ENCODE assay signal across 8 mouse cellular contexts in genomic region chr17:83128843-83129544, GRCm38 (mm10).
A peak's percentile ranks its signal among the peaks of the same experiment; 100 is the strongest.
DNase-seq lines count a peak whose midpoint lies in the region; ATAC-seq and TF ChIP-seq lines count a peak whose summit lies in the region.

No protein-coding gene starts in this region.

- no peak for TF ChIP-seq CTCF in kidney, adult 2 months (conservative IDR thresholded peaks at IDR 0.05; ENCODE audit: insufficient read depth, insufficient read length, low read depth, low read length)
- no peak for TF ChIP-seq CTCF in hindbrain, postnatal 0 days (IDR thresholded peaks at IDR 0.05; ENCODE audit: low read depth)
- TF ChIP-seq CTCF in midbrain, postnatal 0 days (IDR thresholded peaks at IDR 0.05), result no peak

- no peak for TF ChIP-seq POLR2A in kidney, adult 2 months (IDR thresholded peaks at IDR 0.05; ENCODE audit: low read depth, low read length)

- H3K9ac ChIP-seq in hindbrain, postnatal 0 days (replicated peaks; ENCODE audit: low read length), result no peak overlapping the region
- no peak overlapping the region for H3K9ac ChIP-seq in midbrain, postnatal 0 days (replicated peaks; ENCODE audit: low read length, poor library complexity, severe bottlenecking)

- no peaks in the 10 kb centered on the region for H3K27me3 ChIP-seq in kidney, adult 2 months (replicated peaks; ENCODE audit: control insufficient read depth, insufficient read depth, low read length)
- no peaks in the 10 kb centered on the region for H3K27me3 ChIP-seq in hindbrain, postnatal 0 days (ENCODE audit: insufficient read depth, low read length)
- H3K27me3 ChIP-seq in midbrain, postnatal 0 days (ENCODE audit: insufficient read depth, low read length), result no peaks in the 10 kb centered on the region

- 60% methylated on average over 14 of the region's 14 CpGs for WGBS in kidney, adult 2 months
- WGBS in hindbrain, postnatal 0 days, result 29% methylated on average over 14 of the region's 14 CpGs
- WGBS in midbrain, postnatal 0 days, result 39% methylated on average over 14 of the region's 14 CpGs

- no peak overlapping the region for H3K27ac ChIP-seq in kidney, adult 2 months (ENCODE audit: insufficient read depth, low read depth, low read length)
- H3K27ac ChIP-seq in hindbrain, postnatal 0 days, result peak overlapping the region; percentile 45
- H3K27ac ChIP-seq in midbrain, postnatal 0 days (ENCODE audit: low read depth, low read length), result no peak overlapping the region

- peak overlapping the region; percentile 29; the same call in 1 of the 2 replicates for H3K4me2 ChIP-seq in hindbrain, postnatal 0 days (ENCODE audit: low read depth, low read length)
- H3K4me2 ChIP-seq in midbrain, postnatal 0 days (ENCODE audit: low read depth, low read length, poor library complexity, severe bottlenecking), result peak overlapping the region; percentile 6; the same call in 1 of the 2 replicates

- peak; percentile 24 for DNase-seq in kidney, adult 2 months
- no peak for DNase-seq in kidney, adult 8-10 months
- DNase-seq in cerebellum, postnatal 36 days, result peak; percentile 45 to 49
- DNase-seq in hindbrain, postnatal 0 days (ENCODE audit: low spot score), result peak; percentile 79
- DNase-seq in midbrain, postnatal 0 days (ENCODE audit: low spot score), result peak; percentile 80
- DNase-seq in thymus, postnatal 10 days (ENCODE audit: low spot score in 2 of 2), result no peak
- no peak for DNase-seq in ovary, postnatal 36 days (ENCODE audit: low spot score)
- no peak for DNase-seq in adrenal gland, postnatal 25 days

- peak; percentile 85 for ATAC-seq in hindbrain, postnatal 0 days
- 0 out of 2 replicates have a peak, but pooled peaks have one; percentile 45 for ATAC-seq in midbrain, postnatal 0 days (ENCODE audit: low FRiP score)

- H3K36me3 ChIP-seq in kidney, adult 2 months (ENCODE audit: control insufficient read depth, insufficient read depth, low read length), result no peaks in the 10 kb centered on the region
- H3K36me3 ChIP-seq in hindbrain, postnatal 0 days (ENCODE audit: insufficient read depth, low read length), result no peaks in the 10 kb centered on the region
- H3K36me3 ChIP-seq in midbrain, postnatal 0 days (ENCODE audit: insufficient read depth, low read length), result no peaks in the 10 kb centered on the region

- no peaks in the 10 kb centered on the region for H3K4me1 ChIP-seq in kidney, adult 2 months (ENCODE audit: control insufficient read depth, insufficient read depth, low read length)
- peaks cover 6% of the 10 kb centered on the region; the same call in 1 of the 2 replicates for H3K4me1 ChIP-seq in hindbrain, postnatal 0 days (ENCODE audit: insufficient read depth, low read length)
- H3K4me1 ChIP-seq in midbrain, postnatal 0 days (ENCODE audit: insufficient read depth, low read length), result no peaks in the 10 kb centered on the region; the same call in 1 of the 2 replicates

- H3K9me3 ChIP-seq in hindbrain, postnatal 0 days (ENCODE audit: low read length), result no peaks in the 10 kb centered on the region
- no peaks in the 10 kb centered on the region for H3K9me3 ChIP-seq in midbrain, postnatal 0 days (ENCODE audit: low read length)

- H3K4me3 ChIP-seq in kidney, adult 2 months (ENCODE audit: insufficient read depth, low read depth, low read length), result no peak overlapping the region
- no peak overlapping the region for H3K4me3 ChIP-seq in hindbrain, postnatal 0 days (ENCODE audit: low read length)
- no peak overlapping the region for H3K4me3 ChIP-seq in midbrain, postnatal 0 days (ENCODE audit: low read depth, low read length)

Comparison
In these comparisons a context has a peak if more than half of its experiments do, and no peak if none do; other contexts are left out.
1. DNase-seq: peak in kidney, adult 2 months (single experiment), cerebellum, postnatal 36 days (2 of 2), hindbrain, postnatal 0 days (single experiment) and midbrain, postnatal 0 days (single experiment); none in kidney, adult 8-10 months (0 of 2), thymus, postnatal 10 days (0 of 2), ovary, postnatal 36 days (single experiment) and adrenal gland, postnatal 25 days (single experiment).